Mouse (Mus musculus): ENCODE measurements around the gene Ttc16.

DNA sequence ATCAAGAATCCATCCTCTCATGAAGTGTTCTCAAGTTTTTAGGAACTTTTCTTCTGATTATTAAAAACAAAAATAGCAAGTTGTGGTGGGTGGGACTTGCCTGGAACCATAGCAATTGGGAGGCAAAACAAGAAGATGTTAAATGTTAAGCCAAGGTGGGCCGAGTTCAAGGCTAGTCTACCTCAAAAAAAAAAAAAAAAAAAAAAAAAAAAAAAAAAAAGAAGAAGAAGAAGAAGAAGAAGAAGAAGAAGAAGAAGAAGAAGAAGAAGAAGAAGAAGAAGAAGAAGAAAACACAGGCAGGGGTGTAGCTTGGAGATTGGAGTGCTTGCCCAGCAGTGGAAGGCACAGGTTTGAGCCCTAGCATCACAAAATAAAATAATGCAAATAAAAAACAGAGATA lies 49.3 kb upstream of the Ttc16 start:
- TF ChIP-seq GATA1 (IDR thresholded peaks at IDR 0.05; ENCODE audit: borderline replicate concordance, low read length) (no peak), FLI1 (IDR thresholded peaks at IDR 0.05; ENCODE audit: low read length) (no peak)
